Mouse (Mus musculus) midbrain, embryonic 12.5 days (tissue): ENCODE measurements at regions not wholly inside any gene's neighbourhood (a gene's known extent, or its start where the extent isn't known, plus 50 kb on each side); places are given as distances from the start of the nearest gene placed in this dataset.
"Not testable (repeated sequence)": the region's sequence is repeated elsewhere in the genome, so short reads cannot be mapped to it uniquely, and the experiment has no call there.

Source experiments
- ATAC-seq: fragments of 200-750 bp; cut with Nextera tagmentation; 2 replicates; pipeline ENCODE4 v1.8.0; 2017; ENCODE audit warnings: low read depth, moderate TSS enrichment, moderate library complexity; ENCODE audit not compliant: low FRiP score
- H3K27ac ChIP-seq: fragments of 300-500 bp; sonication (generic); replicated peaks from 2 replicates; pipeline ENCODE4 v1.5.1; 2016; ENCODE audit warnings: mild to moderate bottlenecking
- H3K27me3 ChIP-seq: fragments of 300-500 bp; sonication (generic); 2 replicates; pipeline ENCODE4 v1.6.1; 2016; ENCODE audit warnings: mild to moderate bottlenecking
- H3K36me3 ChIP-seq: fragments of 300-500 bp; sonication (generic); 2 replicates; pipeline ENCODE4 v1.6.1; 2016
- H3K4me1 ChIP-seq: fragments of 300-500 bp; sonication (generic); 2 replicates; pipeline ENCODE4 v1.6.1; 2016
- H3K4me2 ChIP-seq: fragments of 300-500 bp; sonication (generic); replicated peaks from 2 replicates; pipeline ENCODE4 v1.6.1; 2016; ENCODE audit warnings: mild to moderate bottlenecking, moderate library complexity
- H3K4me3 ChIP-seq: fragments of 300-500 bp; sonication (generic); 2 replicates; pipeline ENCODE4 v1.5.1; 2016; ENCODE audit warnings: mild to moderate bottlenecking
- H3K9ac ChIP-seq: fragments of 300-500 bp; sonication (generic); replicated peaks from 2 replicates; pipeline ENCODE4 v1.6.1; 2016; ENCODE audit warnings: mild to moderate bottlenecking, moderate library complexity
- H3K9me3 ChIP-seq: fragments of 300-500 bp; sonication (generic); 2 replicates; pipeline ENCODE4 v1.6.1; 2016; ENCODE audit warnings: mild to moderate bottlenecking
- WGBS: fragments of 180-500 bp; shearing (Covaris S2); methylation state at CpG from one replicate; pipeline ENCODE4 v1.1.7; 2016; 5-methylcytosine and 5-hydroxymethylcytosine counted together

- H3K9ac ChIP-seq = no peak overlapping the region
- H3K36me3 ChIP-seq = no peaks in the 10 kb centered on the region
- ATAC-seq = peak; percentile 83
- H3K9me3 ChIP-seq = no peaks in the 10 kb centered on the region
- H3K4me2 ChIP-seq = peak overlapping the region; percentile 23; the same call in 1 of the 2 replicates
- no peak overlapping the region for H3K4me3 ChIP-seq
- H3K27ac ChIP-seq = no peak overlapping the region
- no peaks in the 10 kb centered on the region for H3K4me1 ChIP-seq
- no peaks in the 10 kb centered on the region for H3K27me3 ChIP-seq
- WGBS = 14% methylated on average over 7 of the region's 7 CpGs
These were observed 1111.4 kb downstream of the H2al1n start for GRCm38 (mm10) chrX:15322207-15322839.

- no peaks in the 10 kb centered on the region for H3K4me1 ChIP-seq
- no peak overlapping the region for H3K4me3 ChIP-seq
- no peak overlapping the region for H3K4me2 ChIP-seq
- no peaks in the 10 kb centered on the region for H3K36me3 ChIP-seq
- H3K9me3 ChIP-seq = no peaks in the 10 kb centered on the region
- 0 out of 2 replicates have a peak, but pooled peaks have one; percentile 44 for ATAC-seq
- no peak overlapping the region for H3K27ac ChIP-seq
- H3K9ac ChIP-seq = no peak overlapping the region
- no peaks in the 10 kb centered on the region for H3K27me3 ChIP-seq
- 56% methylated on average over 5 of the region's 5 CpGs for WGBS
These were observed 1112.0 kb downstream of the H2al1n start for GRCm38 (mm10) chrX:15322958-15323357.

- 78% methylated on average over 6 of the region's 6 CpGs for WGBS
- peak; percentile 70; the same call in 1 of the 2 replicates for ATAC-seq
- not testable (repeated sequence) for H3K27ac ChIP-seq, H3K4me1 ChIP-seq, H3K4me2 ChIP-seq, H3K36me3 ChIP-seq, H3K27me3 ChIP-seq, H3K4me3 ChIP-seq, H3K9me3 ChIP-seq, H3K9ac ChIP-seq
These were observed 1154.2 kb downstream of the H2al1n start for GRCm38 (mm10) chrX:15365135-15365534.
